Mouse (Mus musculus): ENCODE measurements around the gene Slc25a10. TPM values are rescaled to one million over a fixed set of nuclear protein-coding genes. Genes with fewer than 3 reads are reported as not detected.
"Not testable (repeated sequence)": the region's sequence is repeated elsewhere in the genome, so short reads cannot be mapped to it uniquely, and the experiment has no call there.

Slc25a10 gene
- polyA plus RNA-seq, 1 experiment: 154 TPM

DNA sequence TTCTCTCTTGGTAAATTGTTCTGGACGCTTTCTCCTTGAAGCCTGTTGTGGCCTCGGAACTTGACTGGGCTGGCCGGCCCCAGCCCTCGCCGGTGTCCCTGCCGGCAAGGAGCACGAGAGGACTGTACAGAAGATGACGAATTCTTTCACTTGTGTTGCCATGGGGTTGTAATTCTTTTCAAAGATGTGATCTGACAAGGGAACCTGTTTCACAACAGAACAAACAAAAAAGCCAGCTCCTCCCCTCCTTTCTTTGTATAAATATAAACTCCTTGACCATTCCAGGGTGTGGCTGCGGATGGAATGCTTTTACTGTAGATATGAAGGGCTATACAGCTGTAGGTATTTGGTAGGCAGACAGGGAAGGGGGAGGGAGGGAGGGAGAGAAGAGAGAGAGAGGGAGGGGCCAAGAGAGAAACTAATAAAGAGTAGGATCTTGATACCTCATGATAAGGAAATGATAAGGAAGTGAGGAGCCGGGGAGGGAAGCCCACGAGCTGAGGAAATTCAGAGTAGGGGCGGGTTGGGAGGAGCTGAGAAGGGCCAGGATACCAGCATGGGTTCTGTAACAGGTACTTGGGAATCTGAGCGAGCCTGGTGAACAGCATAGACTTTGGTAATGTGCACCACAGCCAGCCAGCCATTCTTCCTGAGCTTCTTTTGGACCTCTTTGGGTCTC is 16.1 kb downstream of the Slc25a10 start:
- Histone ChIP-seq H3K79me2 (ENCODE audit: control insufficient read depth, insufficient read depth) (no peaks in the 10 kb centered on the region), H3ac (ENCODE audit: control insufficient read depth, insufficient read length, low read depth) (no peak overlapping the region), H3K36me3 (ENCODE audit: control insufficient read depth, insufficient read depth) (no peaks in the 10 kb centered on the region), H3K27me3 (ENCODE audit: control insufficient read depth, insufficient read depth, insufficient read length) (no peaks in the 10 kb centered on the region), H3K4me3 (ENCODE audit: insufficient read depth, poor library complexity, severe bottlenecking) (no peak overlapping the region), H3K79me3 (ENCODE audit: low read depth) (no peaks in the 10 kb centered on the region)
- no peak for TF ChIP-seq FOSL1 (IDR thresholded peaks at IDR 0.05; ENCODE audit: insufficient read depth, low read length, poor library complexity, severe bottlenecking)
- TF ChIP-seq CEBPB (IDR thresholded peaks at IDR 0.05; ENCODE audit: low read depth): peak; percentile 80
- no peak for TF ChIP-seq MAX (IDR thresholded peaks at IDR 0.05)

DNA sequence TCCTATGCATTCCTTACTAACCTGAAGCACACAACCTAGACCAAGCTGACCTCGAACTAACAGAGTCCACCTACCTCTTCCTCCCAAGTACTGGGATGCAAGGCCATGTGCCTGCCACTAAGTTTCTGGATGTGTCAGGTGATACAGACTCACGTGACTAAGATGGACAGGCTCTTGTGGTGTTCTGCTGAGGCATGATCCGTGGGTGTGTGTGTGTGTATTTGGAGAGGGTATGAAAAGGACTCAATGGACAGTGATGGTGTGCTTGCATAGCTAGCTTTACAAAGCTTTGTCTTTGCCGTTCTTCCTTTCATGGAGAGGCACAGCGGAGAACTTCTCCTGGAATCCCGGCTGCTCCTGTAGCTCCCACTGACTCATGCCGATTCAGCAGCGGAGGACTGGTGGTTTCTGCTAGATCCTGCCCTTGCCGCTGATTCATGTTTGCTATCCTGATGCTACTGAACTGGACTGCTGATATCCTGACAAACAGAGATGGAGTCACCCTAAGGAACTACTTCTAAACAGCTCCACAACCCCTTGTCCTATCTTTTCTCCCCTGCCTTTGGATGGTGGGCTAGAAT is 16.7 kb downstream of the Slc25a10 start:
- Histone ChIP-seq H3K36me3 (ENCODE audit: control insufficient read depth, insufficient read depth) (no peaks in the 10 kb centered on the region), H3K27me3 (ENCODE audit: control insufficient read depth, insufficient read depth, insufficient read length) (no peaks in the 10 kb centered on the region), H3ac (ENCODE audit: control insufficient read depth, insufficient read length, low read depth) (no peak overlapping the region), H3K79me2 (ENCODE audit: control insufficient read depth, insufficient read depth) (no peaks in the 10 kb centered on the region), H3K4me3 (ENCODE audit: insufficient read depth, poor library complexity, severe bottlenecking) (no peak overlapping the region), H3K79me3 (ENCODE audit: low read depth) (no peaks in the 10 kb centered on the region)
- TF ChIP-seq MAX (IDR thresholded peaks at IDR 0.05) (peak; percentile 14), MYOD1 (IDR thresholded peaks at IDR 0.05; ENCODE audit: control insufficient read depth, insufficient read length, low read depth) (no peak), CTCF (IDR thresholded peaks at IDR 0.05; ENCODE audit: control insufficient read depth, insufficient read depth, insufficient read length) (no peak), CEBPB (IDR thresholded peaks at IDR 0.05; ENCODE audit: low read depth) (no peak), USF1 (IDR thresholded peaks at IDR 0.05; ENCODE audit: low read depth) (peak; percentile 76), FOSL1 (IDR thresholded peaks at IDR 0.05; ENCODE audit: insufficient read depth, low read length, poor library complexity, severe bottlenecking) (no peak), MYOG (IDR thresholded peaks at IDR 0.05; ENCODE audit: control insufficient read depth, extremely low read depth, insufficient read length) (no peak)

DNA sequence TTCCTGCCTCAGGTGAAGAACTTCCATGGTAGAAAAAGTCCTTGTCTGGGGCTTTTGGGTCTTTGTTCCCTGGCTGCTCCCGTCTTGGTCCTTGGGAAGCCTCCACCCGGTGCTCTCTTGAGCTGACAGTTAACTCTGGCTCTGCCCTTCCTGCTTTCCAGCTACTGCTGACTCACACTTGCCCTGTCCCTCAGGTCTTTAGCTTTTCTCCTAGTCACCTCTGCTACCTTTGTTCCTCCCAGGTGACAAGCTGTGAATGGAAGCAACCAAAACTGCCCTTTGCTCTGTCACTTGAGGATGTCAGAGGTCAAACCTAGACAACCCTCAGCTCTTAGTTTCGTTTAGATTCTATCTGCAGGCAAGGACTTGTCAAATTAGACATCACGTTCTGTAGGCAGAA is 18.3 kb downstream of the Slc25a10 start:
- Histone ChIP-seq H3K4me3 (ENCODE audit: insufficient read depth, poor library complexity, severe bottlenecking) (no peak overlapping the region), H3K79me2 (ENCODE audit: control insufficient read depth, insufficient read depth) (no peaks in the 10 kb centered on the region)

DNA sequence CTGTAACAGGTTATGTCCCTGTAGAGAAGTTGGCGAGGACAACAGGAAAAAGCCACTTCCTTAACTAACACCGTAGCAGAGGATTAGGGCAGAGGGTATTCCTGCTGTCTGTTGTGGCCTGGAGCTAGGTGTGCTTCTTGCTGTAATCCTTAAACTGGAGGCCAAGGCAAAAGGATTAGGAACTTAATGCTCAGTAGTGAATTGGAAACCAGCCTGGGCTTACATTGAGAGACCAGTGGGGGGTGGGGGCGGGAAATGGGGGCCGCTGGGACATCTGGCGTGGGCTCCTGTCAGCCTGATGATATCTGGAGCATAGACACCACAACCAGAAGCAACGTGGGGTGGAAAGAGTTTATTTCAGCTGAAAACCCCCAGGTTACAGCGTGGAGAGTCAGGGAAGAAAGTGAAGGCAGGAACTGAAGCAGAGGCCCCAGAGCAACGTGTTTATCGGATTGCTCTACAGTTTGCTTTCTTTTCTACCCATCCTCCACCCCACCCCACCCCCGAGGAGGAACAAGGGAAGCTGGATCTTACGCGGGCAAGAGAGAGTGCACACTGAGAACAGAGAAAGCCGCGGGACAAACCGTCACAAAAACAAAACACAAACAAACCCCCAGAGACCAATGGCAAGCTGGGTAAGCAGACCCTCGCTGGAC is 18.9 kb downstream of the Slc25a10 start:
- Histone ChIP-seq H3ac (ENCODE audit: control insufficient read depth, insufficient read length, low read depth) (no peak overlapping the region), H3K36me3 (ENCODE audit: control insufficient read depth, insufficient read depth) (no peaks in the 10 kb centered on the region), H3K27me3 (ENCODE audit: control insufficient read depth, insufficient read depth, insufficient read length) (no peaks in the 10 kb centered on the region), H3K79me3 (ENCODE audit: low read depth) (no peaks in the 10 kb centered on the region), H3K4me3 (ENCODE audit: insufficient read depth, poor library complexity, severe bottlenecking) (no peak overlapping the region), H3K79me2 (ENCODE audit: control insufficient read depth, insufficient read depth) (no peaks in the 10 kb centered on the region)
- TF ChIP-seq MYOD1 (IDR thresholded peaks at IDR 0.05; ENCODE audit: control insufficient read depth, insufficient read length, low read depth): no peak
- no peak for TF ChIP-seq CTCF (IDR thresholded peaks at IDR 0.05; ENCODE audit: control insufficient read depth, insufficient read depth, insufficient read length)
- no peak for TF ChIP-seq MAX (IDR thresholded peaks at IDR 0.05)
- TF ChIP-seq FOSL1 (IDR thresholded peaks at IDR 0.05; ENCODE audit: insufficient read depth, low read length, poor library complexity, severe bottlenecking): no peak

More for the DNA sequence above, 18.3 kb downstream of the Slc25a10 start:
- Histone ChIP-seq H3ac (ENCODE audit: control insufficient read depth, insufficient read length, low read depth) (no peak overlapping the region), H3K36me3 (ENCODE audit: control insufficient read depth, insufficient read depth) (no peaks in the 10 kb centered on the region), H3K79me3 (ENCODE audit: low read depth) (no peaks in the 10 kb centered on the region), H3K27me3 (ENCODE audit: control insufficient read depth, insufficient read depth, insufficient read length) (no peaks in the 10 kb centered on the region)
- TF ChIP-seq MYOG (IDR thresholded peaks at IDR 0.05; ENCODE audit: control insufficient read depth, extremely low read depth, insufficient read length) (no peak), FOSL1 (IDR thresholded peaks at IDR 0.05; ENCODE audit: insufficient read depth, low read length, poor library complexity, severe bottlenecking) (no peak), CTCF (IDR thresholded peaks at IDR 0.05; ENCODE audit: control insufficient read depth, insufficient read depth, insufficient read length) (no peak), CEBPB (IDR thresholded peaks at IDR 0.05; ENCODE audit: low read depth) (no peak), MYOD1 (IDR thresholded peaks at IDR 0.05; ENCODE audit: control insufficient read depth, insufficient read length, low read depth) (no peak), USF1 (IDR thresholded peaks at IDR 0.05; ENCODE audit: low read depth) (no peak)

DNA sequence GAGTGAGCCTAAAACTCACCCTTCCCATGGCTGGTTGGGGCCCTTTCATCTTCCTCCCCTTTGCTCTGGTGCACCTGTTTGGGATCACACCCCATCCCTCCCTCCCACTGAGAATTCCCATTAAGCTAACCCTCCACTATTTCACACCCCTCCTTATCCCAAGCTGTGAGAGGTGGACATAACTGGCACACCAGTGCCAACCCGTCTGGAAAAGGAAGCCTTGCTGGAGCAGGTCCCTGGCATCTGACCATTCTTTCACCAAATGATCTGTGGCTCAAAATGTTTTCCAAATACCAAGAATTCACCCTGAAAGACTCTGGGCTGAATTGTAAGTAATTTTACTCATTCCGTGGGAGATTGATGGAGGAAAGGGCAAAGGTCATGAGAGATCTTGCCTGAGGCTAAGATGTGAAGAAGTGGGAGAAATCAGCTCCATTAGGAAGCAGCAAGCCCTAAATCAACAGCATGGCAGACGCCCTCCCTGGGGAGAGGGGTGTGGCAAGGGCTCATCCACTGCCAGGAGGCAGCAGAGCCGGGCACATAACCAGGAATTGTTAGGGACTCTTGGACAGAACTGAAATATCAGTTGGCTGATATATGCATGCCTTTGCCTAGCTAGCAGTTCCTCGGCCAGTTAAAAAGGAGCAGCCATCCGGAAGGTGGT is 21.3 kb downstream of the Slc25a10 start:
- no peaks in the 10 kb centered on the region for H3K27me3 ChIP-seq (ENCODE audit: control insufficient read depth, insufficient read depth, insufficient read length)
- no peak for TF ChIP-seq MYOD1 (IDR thresholded peaks at IDR 0.05; ENCODE audit: control insufficient read depth, insufficient read length, low read depth)
- no peak for TF ChIP-seq MAX (IDR thresholded peaks at IDR 0.05)
- TF ChIP-seq MYOG (IDR thresholded peaks at IDR 0.05; ENCODE audit: control insufficient read depth, extremely low read depth, insufficient read length): no peak
- no peak for TF ChIP-seq CTCF (IDR thresholded peaks at IDR 0.05; ENCODE audit: control insufficient read depth, insufficient read depth, insufficient read length)
- no peak for TF ChIP-seq USF1 (IDR thresholded peaks at IDR 0.05; ENCODE audit: low read depth)
- no peak for TF ChIP-seq FOSL1 (IDR thresholded peaks at IDR 0.05; ENCODE audit: insufficient read depth, low read length, poor library complexity, severe bottlenecking)
- no peak for TF ChIP-seq CEBPB (IDR thresholded peaks at IDR 0.05; ENCODE audit: low read depth)
- H3ac ChIP-seq (ENCODE audit: control insufficient read depth, insufficient read length, low read depth): no peak overlapping the region
- no peaks in the 10 kb centered on the region for H3K79me2 ChIP-seq (ENCODE audit: control insufficient read depth, insufficient read depth)
- H3K79me3 ChIP-seq (ENCODE audit: low read depth): no peaks in the 10 kb centered on the region
- H3K4me3 ChIP-seq (ENCODE audit: insufficient read depth, poor library complexity, severe bottlenecking): no peak overlapping the region
- H3K36me3 ChIP-seq (ENCODE audit: control insufficient read depth, insufficient read depth): no peaks in the 10 kb centered on the region

DNA sequence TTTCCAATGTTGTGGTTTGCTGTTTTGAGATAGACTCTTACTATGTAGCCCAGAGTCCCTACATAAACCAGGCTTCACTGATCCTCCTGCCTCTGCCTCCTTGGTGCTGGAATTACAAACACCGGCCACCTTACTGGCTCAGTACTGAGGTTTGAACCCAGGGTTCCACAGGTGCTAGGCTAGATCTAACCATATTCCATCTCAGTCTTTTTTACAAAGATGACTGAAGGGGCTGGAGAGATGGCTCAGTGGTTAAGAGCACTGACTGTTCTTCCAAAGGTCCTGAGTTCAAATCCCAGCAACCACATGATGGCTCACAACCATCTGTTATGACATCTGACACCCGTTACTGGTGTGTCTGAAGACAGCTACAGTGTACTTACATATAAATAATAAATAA is 22.6 kb downstream of the Slc25a10 start:
- H3K36me3 ChIP-seq (ENCODE audit: control insufficient read depth, insufficient read depth); H3K79me2 ChIP-seq (ENCODE audit: control insufficient read depth, insufficient read depth); H3ac ChIP-seq (ENCODE audit: control insufficient read depth, insufficient read length, low read depth); H3K79me3 ChIP-seq (ENCODE audit: low read depth); H3K4me3 ChIP-seq (ENCODE audit: insufficient read depth, poor library complexity, severe bottlenecking); H3K27me3 ChIP-seq (ENCODE audit: control insufficient read depth, insufficient read depth, insufficient read length): not testable (repeated sequence)
